Mouse (Mus musculus): ENCODE measurements around the gene Smpd4.

Gene Smpd4

GRCm38 (mm10) chr16:17638036-17638628 is 19.0 kb downstream of the Smpd4 start:
- DNase-seq (ENCODE audit: low read depth): no peak

- DNase-seq (ENCODE audit: low read depth): no peak
These were observed 19.9 kb downstream of the Smpd4 start for GRCm38 (mm10) chr16:17639081-17639480.

- no peak for DNase-seq (ENCODE audit: low read depth)
These were observed 20.8 kb downstream of the Smpd4 start for GRCm38 (mm10) chr16:17639951-17640350.

GRCm38 (mm10) chr16:17640706-17641105 is 21.6 kb downstream of the Smpd4 start:
- DNase-seq (ENCODE audit: low read depth): no peak

- DNase-seq (ENCODE audit: low read depth): no peak
These were observed 22.1 kb downstream of the Smpd4 start for GRCm38 (mm10) chr16:17641301-17641700.

- DNase-seq (ENCODE audit: low read depth): no peak
These were observed 23.2 kb downstream of the Smpd4 start for GRCm38 (mm10) chr16:17642311-17642710.

- DNase-seq (ENCODE audit: low read depth): no peak
These were observed 24.4 kb downstream of the Smpd4 start for GRCm38 (mm10) chr16:17643437-17643990.

GRCm38 (mm10) chr16:17646310-17647114 is 27.4 kb downstream of the Smpd4 start, which contains the start of gene Ccdc74a:
TSS of gene Ccdc74a (plus strand) at chr16:17646470.
- peak; percentile 86 for DNase-seq (ENCODE audit: low read depth)

GRCm38 (mm10) chr16:17647156-17647555 is 28.0 kb downstream of the Smpd4 start:
- DNase-seq (ENCODE audit: low read depth): no peak

GRCm38 (mm10) chr16:17647566-17648340 is 28.6 kb downstream of the Smpd4 start:
- DNase-seq (ENCODE audit: low read depth): no peak

GRCm38 (mm10) chr16:17649925-17650605 is 30.9 kb downstream of the Smpd4 start:
- DNase-seq (ENCODE audit: low read depth): no peak

- no peak for DNase-seq (ENCODE audit: low read depth)
These were observed 31.6 kb downstream of the Smpd4 start for GRCm38 (mm10) chr16:17650711-17651110.

GRCm38 (mm10) chr16:17652607-17653006 is 33.5 kb downstream of the Smpd4 start:
- DNase-seq (ENCODE audit: low read depth): no peak

- no peak for DNase-seq (ENCODE audit: low read depth)
These were observed 34.4 kb downstream of the Smpd4 start for GRCm38 (mm10) chr16:17653601-17654000.

GRCm38 (mm10) chr16:17654188-17654795 is 35.1 kb downstream of the Smpd4 start:
- no peak for DNase-seq (ENCODE audit: low read depth)

GRCm38 (mm10) chr16:17656212-17656871 is 37.2 kb downstream of the Smpd4 start:
- DNase-seq (ENCODE audit: low read depth): no peak

- no peak for DNase-seq (ENCODE audit: low read depth)
These were observed 46.4 kb downstream of the Smpd4 start for GRCm38 (mm10) chr16:17665568-17665967.

- DNase-seq (ENCODE audit: low read depth): no peak
These were observed 50.7 kb downstream of the Smpd4 start for GRCm38 (mm10) chr16:17669886-17670285.
